Mouse (Mus musculus): ENCODE measurements around the gene Sh2d6. TPM values are rescaled to one million over a fixed set of nuclear protein-coding genes. Genes with fewer than 3 reads are reported as not detected.

The Sh2d6 gene
- not detected in 2 replicates for total RNA-seq (2014; rRNA removed; ENCODE audit: low replicate concordance)
- not detected in 2 replicates for polyA plus RNA-seq (2015; fragmentation: Nextera tagmentation; extraction: Ambion mirVana)

GRCm38 (mm10) chr6:72521607-72522006 is at the start of gene Sh2d6:
TSS of gene Sh2d6 (minus strand) at chr6:72521707.
- no peak for DNase-seq (ENCODE audit: low spot score)
- no peaks in the 10 kb centered on the region for H3K9me3 ChIP-seq (replicated peaks; ENCODE audit: control insufficient read depth, low read length)
- no peaks in the 10 kb centered on the region for H3K27me3 ChIP-seq (ENCODE audit: control insufficient read depth, insufficient read depth, low read length)
- ATAC-seq (ENCODE audit: insufficient read depth, low read depth): no peak
- no peak within 1 kb of the TSS for H3K9ac ChIP-seq (replicated peaks; ENCODE audit: low read depth, low read length)
- H3K36me3 ChIP-seq (replicated peaks; ENCODE audit: control insufficient read depth, insufficient read depth, low read length): no peaks in the 10 kb centered on the region
- no peak within 1 kb of the TSS for H3K4me2 ChIP-seq (ENCODE audit: low read depth, low read length)
- TF ChIP-seq CTCF (IDR thresholded peaks at IDR 0.05; ENCODE audit: low read depth): no peak
- TF ChIP-seq EP300 (IDR thresholded peaks at IDR 0.05; ENCODE audit: low read depth): no peak
- peak within 1 kb of the TSS; percentile 60; the same call in 1 of the 2 replicates for H3K27ac ChIP-seq (ENCODE audit: low read depth)
- peaks cover 10% of the 10 kb centered on the region for H3K4me1 ChIP-seq (ENCODE audit: control insufficient read depth, insufficient read depth)
- WGBS: 87% methylated on average over 5 of the region's 5 CpGs
- H3K4me3 ChIP-seq (ENCODE audit: low read depth, low read length): no peak within 1 kb of the TSS

- Histone ChIP-seq H3K9ac (replicated peaks; ENCODE audit: low read depth, low read length) (no peak overlapping the region), H3K4me1 (ENCODE audit: control insufficient read depth, insufficient read depth) (peaks cover 5% of the 10 kb centered on the region; the same call in 1 of the 2 replicates), H3K4me3 (ENCODE audit: low read depth, low read length) (no peak overlapping the region), H3K9me3 (replicated peaks; ENCODE audit: control insufficient read depth, low read length) (no peaks in the 10 kb centered on the region), H3K36me3 (replicated peaks; ENCODE audit: control insufficient read depth, insufficient read depth, low read length) (peaks cover 30% of the 10 kb centered on the region), H3K27ac (ENCODE audit: low read depth) (peak overlapping the region; percentile 73), H3K4me2 (ENCODE audit: low read depth, low read length) (no peak overlapping the region), H3K27me3 (ENCODE audit: control insufficient read depth, insufficient read depth, low read length) (no peaks in the 10 kb centered on the region)
- ATAC-seq (ENCODE audit: insufficient read depth, low read depth): peak; percentile 77
- WGBS: 66% methylated on average over 10 of the region's 10 CpGs
- peak; percentile 64; the same call in 1 of the 2 replicates for TF ChIP-seq EP300 (IDR thresholded peaks at IDR 0.05; ENCODE audit: low read depth)
- no peak for TF ChIP-seq CTCF (IDR thresholded peaks at IDR 0.05; ENCODE audit: low read depth)
- DNase-seq (ENCODE audit: low spot score): peak; percentile 57
These were observed 49.3 kb upstream of the Sh2d6 start for GRCm38 (mm10) chr6:72570644-72571397.

GRCm38 (mm10) chr6:72568736-72569135 is 47.2 kb upstream of the Sh2d6 start:
- H3K9me3 ChIP-seq (replicated peaks; ENCODE audit: control insufficient read depth, low read length): no peaks in the 10 kb centered on the region
- H3K9ac ChIP-seq (replicated peaks; ENCODE audit: low read depth, low read length): no peak overlapping the region
- H3K4me1 ChIP-seq (ENCODE audit: control insufficient read depth, insufficient read depth): peaks cover 5% of the 10 kb centered on the region; the same call in 1 of the 2 replicates
- H3K27ac ChIP-seq (ENCODE audit: low read depth): no peak overlapping the region
- 81% methylated on average over 9 of the region's 10 CpGs for WGBS
- no peak for ATAC-seq (ENCODE audit: insufficient read depth, low read depth)
- H3K27me3 ChIP-seq (ENCODE audit: control insufficient read depth, insufficient read depth, low read length): no peaks in the 10 kb centered on the region
- no peak overlapping the region for H3K4me3 ChIP-seq (ENCODE audit: low read depth, low read length)
- TF ChIP-seq EP300 (IDR thresholded peaks at IDR 0.05; ENCODE audit: low read depth) (no peak), CTCF (IDR thresholded peaks at IDR 0.05; ENCODE audit: low read depth) (no peak)
- H3K36me3 ChIP-seq (replicated peaks; ENCODE audit: control insufficient read depth, insufficient read depth, low read length): peaks cover 18% of the 10 kb centered on the region; the same call in 1 of the 2 replicates
- H3K4me2 ChIP-seq (ENCODE audit: low read depth, low read length): no peak overlapping the region
- DNase-seq (ENCODE audit: low spot score): no peak

DNA sequence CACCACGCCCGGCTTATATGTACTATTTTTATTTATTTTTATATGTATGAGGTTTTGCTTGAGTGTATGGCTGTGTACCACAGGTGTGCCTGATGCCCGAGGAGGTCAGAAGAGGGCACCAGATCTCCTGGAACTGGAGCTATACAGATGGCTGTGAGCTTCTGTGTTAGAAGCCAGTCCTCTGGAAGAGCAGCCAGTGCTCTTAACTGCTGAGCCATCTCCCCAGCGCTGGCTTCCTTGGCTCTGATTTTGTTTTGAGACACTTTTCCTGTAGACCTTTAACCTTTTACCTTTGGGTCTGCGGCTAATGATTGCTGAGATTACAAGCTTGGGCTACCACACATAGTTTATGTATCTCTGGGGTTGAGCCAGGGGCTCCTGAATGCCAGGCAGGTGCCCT is 46.0 kb upstream of the Sh2d6 start:
- Histone ChIP-seq H3K4me2 (ENCODE audit: low read depth, low read length) (no peak overlapping the region), H3K9ac (replicated peaks; ENCODE audit: low read depth, low read length) (no peak overlapping the region), H3K4me3 (ENCODE audit: low read depth, low read length) (no peak overlapping the region), H3K9me3 (replicated peaks; ENCODE audit: control insufficient read depth, low read length) (no peaks in the 10 kb centered on the region), H3K27me3 (ENCODE audit: control insufficient read depth, insufficient read depth, low read length) (no peaks in the 10 kb centered on the region), H3K36me3 (replicated peaks; ENCODE audit: control insufficient read depth, insufficient read depth, low read length) (0 out of 2 replicates have a peak, but pooled peaks cover 11% of the 10 kb centered on the region), H3K27ac (ENCODE audit: low read depth) (no peak overlapping the region), H3K4me1 (ENCODE audit: control insufficient read depth, insufficient read depth) (peaks cover 5% of the 10 kb centered on the region)
- 78% methylated on average over 5 of the region's 5 CpGs for WGBS
- DNase-seq (ENCODE audit: low spot score) (no peak), ATAC-seq (ENCODE audit: insufficient read depth, low read depth) (no peak)
- TF ChIP-seq EP300 (IDR thresholded peaks at IDR 0.05; ENCODE audit: low read depth) (no peak), CTCF (IDR thresholded peaks at IDR 0.05; ENCODE audit: low read depth) (peak; percentile 10; the same call in 1 of the 2 replicates)

DNA sequence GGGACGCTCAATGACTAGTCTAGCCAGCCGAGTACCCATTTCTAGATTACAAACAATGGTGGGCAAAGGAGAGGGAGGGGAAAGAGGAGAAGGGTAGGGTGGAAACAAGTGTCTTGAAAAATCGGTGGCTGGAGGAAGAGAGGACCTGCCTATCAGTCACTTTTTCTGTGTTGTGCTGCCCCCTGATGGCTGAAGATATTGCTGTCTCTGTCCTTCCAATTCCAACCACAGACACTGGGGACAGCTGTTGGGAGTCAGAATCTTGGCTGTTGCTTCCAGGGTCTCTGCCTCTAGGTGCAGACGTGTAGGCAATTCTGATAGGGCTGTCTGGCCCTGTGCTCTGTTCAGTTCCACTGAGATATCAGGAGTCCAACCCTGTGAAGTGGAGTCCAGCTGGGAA is 44.5 kb upstream of the Sh2d6 start:
- no peak for TF ChIP-seq EP300 (IDR thresholded peaks at IDR 0.05; ENCODE audit: low read depth)
- peak; percentile 89 for TF ChIP-seq CTCF (IDR thresholded peaks at IDR 0.05; ENCODE audit: low read depth)
- H3K4me1 ChIP-seq (ENCODE audit: control insufficient read depth, insufficient read depth): peaks cover 5% of the 10 kb centered on the region
- DNase-seq (ENCODE audit: low spot score) (peak; percentile 87), ATAC-seq (ENCODE audit: insufficient read depth, low read depth) (peak; percentile 68)
- H3K9me3 ChIP-seq (replicated peaks; ENCODE audit: control insufficient read depth, low read length): no peaks in the 10 kb centered on the region
- no peak overlapping the region for H3K4me3 ChIP-seq (ENCODE audit: low read depth, low read length)
- H3K9ac ChIP-seq (replicated peaks; ENCODE audit: low read depth, low read length): no peak overlapping the region
- no peaks in the 10 kb centered on the region for H3K27me3 ChIP-seq (ENCODE audit: control insufficient read depth, insufficient read depth, low read length)
- 0 out of 2 replicates have a peak, but pooled peaks cover 11% of the 10 kb centered on the region for H3K36me3 ChIP-seq (replicated peaks; ENCODE audit: control insufficient read depth, insufficient read depth, low read length)
- 6% methylated on average over 4 of the region's 4 CpGs for whole genome bisulfite sequencing
- no peak overlapping the region for H3K4me2 ChIP-seq (ENCODE audit: low read depth, low read length)
- 0 out of 2 replicates have a peak overlapping the region, but pooled peaks have one; percentile 2 for H3K27ac ChIP-seq (ENCODE audit: low read depth)

Measured in heart, postnatal 0 days (tissue).